Mouse (Mus musculus) hematopoietic stem cell, adult 5-6 weeks (primary cell): ENCODE data around the gene Psme1. TPM values are rescaled to one million over a fixed set of nuclear protein-coding genes. Genes with fewer than 3 reads are reported as not detected.

Source experiments
- ATAC-seq, 2 experiments: fragments of 125-278 bp in 1 of 2; replicated peaks in 1 of 2; 2 replicates each; pipeline ENCODE4 v1.8.0; 2016 to 2017; ENCODE audit warnings: inconsistent platforms in 2 of 2, mild to moderate bottlenecking in 2 of 2, moderate number of reproducible peaks in 2 of 2, low read depth in 1 of 2, moderate TSS enrichment in 1 of 2; ENCODE audit not compliant: low FRiP score in 2 of 2, poor library complexity in 2 of 2, severe bottlenecking in 2 of 2, insufficient read depth in 1 of 2, low TSS enrichment in 1 of 2
- total RNA-seq: library from RNA; stranded (forward); fragments of 172-1452, 232-1000 nt; gene quantifications from 2 replicates; pipeline ENCODE4 v1.2.3, GENCODE M21; 2017

Gene Psme1
- total RNA-seq, 1 experiment from 2014 or later = 367 TPM

- no peak for ATAC-seq
These were observed 11.3 kb downstream of the Psme1 start for GRCm38 (mm10) chr14:55589271-55589670.

GRCm38 (mm10) chr14:55589771-55590448 is 12.0 kb downstream of the Psme1 start:
- no peak for ATAC-seq

GRCm38 (mm10) chr14:55590748-55591330 is 12.9 kb downstream of the Psme1 start, which contains the start of gene Psme2:
TSS of gene Psme2 (minus strand) at chr14:55591113.
- peak; percentile 82 to 92 for ATAC-seq

- ATAC-seq = peak; percentile 77 to 88
These were observed 13.5 kb downstream of the Psme1 start, which contains the start of gene Rnf31 for GRCm38 (mm10) chr14:55591331-55591891. TSS of gene Rnf31 (plus strand) at chr14:55591708.

GRCm38 (mm10) chr14:55592226-55592625 is 14.3 kb downstream of the Psme1 start:
- ATAC-seq = no peak

- ATAC-seq = no peak
These were observed 18.2 kb downstream of the Psme1 start for GRCm38 (mm10) chr14:55596036-55596690.

GRCm38 (mm10) chr14:55598521-55599390 is 20.8 kb downstream of the Psme1 start:
- no peak for ATAC-seq

- ATAC-seq = peak in 1 of 2 experiments; percentile 2; a peak in 1 of 4 replicates
These were observed 25.3 kb downstream of the Psme1 start, which contains the start of gene Irf9 for GRCm38 (mm10) chr14:55603271-55603632. TSS of gene Irf9 (plus strand) at chr14:55603571.

- peak; percentile 95 for ATAC-seq
These were observed 26.0 kb downstream of the Psme1 start for GRCm38 (mm10) chr14:55603633-55604576.

GRCm38 (mm10) chr14:55604823-55605222 is 26.9 kb downstream of the Psme1 start:
- no peak for ATAC-seq

GRCm38 (mm10) chr14:55605743-55606459 is 28.0 kb downstream of the Psme1 start:
- ATAC-seq = no peak

- no peak for ATAC-seq
These were observed 30.4 kb downstream of the Psme1 start for GRCm38 (mm10) chr14:55608339-55608738.

- ATAC-seq = no peak
These were observed 35.4 kb downstream of the Psme1 start for GRCm38 (mm10) chr14:55613346-55613745.

GRCm38 (mm10) chr14:55614565-55615178 is 36.7 kb downstream of the Psme1 start:
- ATAC-seq = no peak

GRCm38 (mm10) chr14:55615876-55616275 is 38.0 kb downstream of the Psme1 start:
- ATAC-seq = no peak
